Mouse (Mus musculus): Measurements from ENCODE around the gene Sdk1. TPM values are rescaled to one million over a fixed set of nuclear protein-coding genes. Genes with fewer than 3 reads are reported as not detected.

The Sdk1 gene
- total RNA-seq, 2 experiments from 2014 or later = 2.7 to 3.8 TPM

- no peak for DNase-seq
- intact Hi-C loops (cut with DNase I; ENCODE audit: low total_unique reads) = no loop called here
Observed at GRCm38 (mm10) chr5:141940636-141941035, 699.3 kb downstream of the Sdk1 start.

DNA sequence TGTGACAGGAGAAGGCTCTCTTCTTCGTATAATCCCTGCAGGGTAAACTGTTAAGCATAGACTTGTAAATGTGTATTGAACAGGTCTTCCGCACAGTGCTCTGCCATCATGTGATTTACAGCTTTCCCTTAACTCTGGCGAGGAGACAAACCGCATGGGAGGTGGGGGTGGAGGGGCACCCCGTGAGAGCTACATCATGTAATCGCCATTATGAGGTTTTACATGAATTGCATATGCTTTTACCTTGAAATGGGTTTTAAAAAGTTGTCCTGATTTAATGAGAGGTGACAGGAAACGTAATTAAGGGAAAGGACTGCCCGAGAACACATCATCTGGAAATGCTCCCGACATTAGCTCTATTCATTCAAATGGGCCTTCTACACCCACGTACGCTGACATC, 709.5 kb downstream of the Sdk1 start:
- intact Hi-C loops (cut with DNase I; ENCODE audit: low total_unique reads) = no loop called here
- no peak for DNase-seq

DNA sequence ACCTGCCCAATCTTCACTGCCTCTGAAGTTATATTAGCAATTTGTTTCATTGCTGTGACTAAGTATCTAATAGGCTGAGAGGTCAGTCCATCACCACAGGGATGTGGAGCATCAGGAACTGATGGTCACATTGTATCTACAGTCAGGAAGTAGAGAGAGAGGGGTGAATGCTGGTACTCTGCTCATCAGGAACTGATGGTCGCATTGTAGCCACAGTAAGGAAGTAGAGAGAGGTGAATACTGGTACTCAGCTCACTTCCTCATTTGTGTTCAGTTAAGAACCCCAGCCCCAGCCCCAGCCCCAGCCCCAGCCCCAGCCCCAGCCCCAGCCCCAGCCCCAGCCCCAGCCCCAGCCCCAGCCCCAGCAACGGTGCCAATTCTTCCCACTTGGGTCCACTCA, 711.0 kb downstream of the Sdk1 start:
- no peak for DNase-seq
- intact Hi-C loops (cut with DNase I; ENCODE audit: low total_unique reads) = no loop called here

- DNase-seq = no peak
- intact Hi-C loops (cut with DNase I; ENCODE audit: low total_unique reads) = no loop called here
Observed at GRCm38 (mm10) chr5:141952708-141953490, 711.6 kb downstream of the Sdk1 start.

DNA sequence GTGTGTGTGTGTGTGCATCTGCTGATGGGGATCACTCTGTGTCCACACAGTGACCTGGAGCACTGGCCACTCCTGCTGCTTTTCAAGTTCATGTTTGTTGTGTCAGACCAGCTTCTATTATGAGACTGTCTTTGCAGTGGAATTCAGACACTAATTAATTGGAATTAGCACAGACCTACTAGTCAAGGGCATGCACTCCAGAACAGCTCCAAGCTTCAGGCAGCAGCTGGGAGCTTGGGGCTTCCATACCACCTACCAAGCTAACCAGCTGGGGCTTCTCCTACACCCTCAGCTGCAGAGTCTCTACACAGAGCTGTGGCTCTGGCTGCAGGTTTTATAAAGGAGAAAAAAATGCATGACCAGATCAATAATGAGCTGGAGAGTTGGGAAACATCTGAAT, 729.8 kb downstream of the Sdk1 start:
- intact Hi-C loops (cut with DNase I; ENCODE audit: low total_unique reads) = no loop called here
- DNase-seq = no peak

- DNase-seq = no peak
- intact Hi-C loops (cut with DNase I; ENCODE audit: low total_unique reads) = no loop called here
Observed at GRCm38 (mm10) chr5:141979511-141979910, 738.2 kb downstream of the Sdk1 start.

DNA sequence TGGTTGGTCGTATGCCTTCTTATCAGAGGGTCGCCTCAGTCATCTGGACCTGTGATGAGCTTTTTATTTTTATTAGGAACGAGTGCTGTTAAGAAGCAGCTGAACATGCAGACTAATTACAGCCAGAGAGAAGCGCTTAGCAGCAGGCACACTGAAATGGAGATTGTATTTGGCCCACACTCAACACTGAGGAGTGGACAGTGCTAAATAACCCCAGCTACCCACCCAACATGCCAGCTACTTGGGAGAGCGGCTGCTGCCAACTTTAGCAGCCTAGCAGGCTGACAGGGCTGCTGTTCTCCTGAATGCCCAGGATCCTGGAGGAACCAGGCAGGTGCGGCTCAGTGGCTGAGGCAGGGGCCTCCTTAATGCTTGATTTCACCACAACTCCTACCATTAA, 739.5 kb downstream of the Sdk1 start:
- DNase-seq = no peak
- intact Hi-C loops (cut with DNase I; ENCODE audit: low total_unique reads) = no loop called here

DNA sequence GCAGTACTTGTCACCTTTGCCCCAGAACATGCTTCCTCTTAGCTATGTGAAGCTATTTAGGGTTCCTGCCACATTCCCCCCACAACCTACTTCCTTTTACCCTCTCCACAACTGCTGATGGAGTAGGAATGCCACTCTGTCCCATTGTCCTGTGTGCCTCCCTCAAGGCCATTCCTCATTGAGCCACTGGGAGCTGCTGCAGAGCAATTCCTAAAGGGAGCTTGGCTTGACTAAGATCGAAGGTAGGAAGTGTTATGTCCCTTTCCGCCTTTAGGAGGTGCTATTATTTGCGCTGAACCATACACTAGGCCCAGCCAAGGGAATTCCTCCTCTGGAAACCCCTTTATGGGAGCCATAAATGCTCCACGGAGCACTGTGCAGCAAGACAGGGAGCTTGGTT, 743.0 kb downstream of the Sdk1 start:
- intact Hi-C loops (cut with DNase I; ENCODE audit: low total_unique reads) = loop anchor here (2.0 kb wide), 1 partner anchor 334 kb away; no protein-coding TSS in a partner anchor
- DNase-seq = no peak

GRCm38 (mm10) chr5:141985003-141985402, 743.7 kb downstream of the Sdk1 start:
- intact Hi-C loops (cut with DNase I; ENCODE audit: low total_unique reads) = loop anchor here (2.0 kb wide), 1 partner anchor 334 kb away; no protein-coding TSS in a partner anchor
- DNase-seq = peak; percentile 77

- DNase-seq = no peak
- intact Hi-C loops (cut with DNase I; ENCODE audit: low total_unique reads) = loop anchor here (2.0 kb wide), 1 partner anchor 333 kb away; no protein-coding TSS in a partner anchor
Observed at GRCm38 (mm10) chr5:141985551-141985950, 744.3 kb downstream of the Sdk1 start.

DNA sequence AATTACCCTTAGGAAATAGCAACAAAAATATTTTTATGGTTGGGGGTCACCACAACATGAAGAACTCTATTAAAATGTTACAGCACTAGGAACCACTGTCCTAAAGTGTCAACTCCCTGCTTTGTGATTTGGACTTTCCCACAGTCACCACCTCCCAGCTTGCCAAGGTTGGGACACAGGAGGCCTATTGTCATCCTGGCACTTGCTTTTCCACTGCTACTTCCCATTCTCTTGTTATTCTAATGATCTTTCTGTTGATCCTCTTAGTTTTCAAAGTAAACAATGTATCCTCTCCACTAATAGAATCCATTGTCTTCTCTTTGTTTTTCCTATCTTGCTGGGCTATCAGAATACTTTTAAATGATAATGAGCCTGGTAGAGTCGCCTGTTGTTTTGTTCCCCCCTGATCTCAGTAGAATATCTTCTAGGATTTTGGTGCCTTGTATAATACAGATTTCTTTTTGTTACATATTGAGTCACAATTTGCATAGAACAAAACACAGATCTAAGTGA, 746.1 kb downstream of the Sdk1 start:
- intact Hi-C loops (cut with DNase I; ENCODE audit: low total_unique reads) = no loop called here
- DNase-seq = no peak

DNA sequence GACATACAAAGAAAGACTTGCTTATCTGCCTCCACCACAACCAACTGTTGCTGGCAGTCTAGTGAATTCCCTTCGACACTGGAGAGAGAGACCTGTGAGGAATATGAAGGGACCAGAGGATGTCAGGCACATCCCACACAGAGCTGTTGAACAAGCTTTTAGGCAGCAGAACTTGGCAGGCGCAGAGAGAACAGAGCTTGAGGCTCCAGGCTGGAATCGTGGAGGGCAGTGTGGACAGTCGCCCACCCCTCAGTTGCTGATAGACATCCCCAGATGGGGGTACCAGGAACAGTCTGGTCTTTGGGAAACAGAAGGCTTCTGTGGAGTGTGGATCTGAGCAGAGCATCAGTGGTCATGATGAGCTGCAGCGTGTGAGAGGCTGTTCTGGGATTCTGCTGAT, 747.4 kb downstream of the Sdk1 start:
- DNase-seq = no peak
- intact Hi-C loops (cut with DNase I; ENCODE audit: low total_unique reads) = no loop called here

GRCm38 (mm10) chr5:141994192-141994591, 752.9 kb downstream of the Sdk1 start:
- intact Hi-C loops (cut with DNase I; ENCODE audit: low total_unique reads) = no loop called here
- DNase-seq = no peak

GRCm38 (mm10) chr5:142000247-142000646, 759.0 kb downstream of the Sdk1 start:
- no peak for DNase-seq
- intact Hi-C loops (cut with DNase I; ENCODE audit: low total_unique reads) = no loop called here

GRCm38 (mm10) chr5:142001131-142001530, 759.8 kb downstream of the Sdk1 start:
- DNase-seq = no peak
- intact Hi-C loops (cut with DNase I; ENCODE audit: low total_unique reads) = no loop called here

GRCm38 (mm10) chr5:142001973-142002372, 760.7 kb downstream of the Sdk1 start:
- no peak for DNase-seq
- intact Hi-C loops (cut with DNase I; ENCODE audit: low total_unique reads) = no loop called here

DNA sequence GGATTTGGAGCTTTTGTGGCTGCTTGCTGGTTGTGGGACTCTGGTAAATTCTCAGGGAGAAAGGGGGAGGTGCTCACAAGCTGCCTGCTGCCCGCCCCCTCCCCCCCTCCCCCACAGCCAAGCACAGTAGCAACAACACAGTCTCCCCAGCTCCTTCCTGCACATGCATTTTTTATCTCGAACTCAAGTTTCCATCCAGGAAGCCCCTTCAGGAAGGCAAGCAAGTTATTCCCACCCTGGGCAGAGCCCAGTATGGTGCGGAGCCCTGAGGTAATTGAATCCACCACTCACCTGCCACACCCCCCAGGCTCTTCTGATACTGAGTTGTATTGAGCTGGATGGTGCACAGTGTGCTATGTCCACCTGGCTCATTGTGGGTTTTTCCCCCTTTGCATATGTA, 768.9 kb downstream of the Sdk1 start:
- DNase-seq = no peak
- intact Hi-C loops (cut with DNase I; ENCODE audit: low total_unique reads) = no loop called here

GRCm38 (mm10) chr5:142017001-142017400, 775.7 kb downstream of the Sdk1 start:
- intact Hi-C loops (cut with DNase I; ENCODE audit: low total_unique reads) = no loop called here
- DNase-seq = no peak

DNA sequence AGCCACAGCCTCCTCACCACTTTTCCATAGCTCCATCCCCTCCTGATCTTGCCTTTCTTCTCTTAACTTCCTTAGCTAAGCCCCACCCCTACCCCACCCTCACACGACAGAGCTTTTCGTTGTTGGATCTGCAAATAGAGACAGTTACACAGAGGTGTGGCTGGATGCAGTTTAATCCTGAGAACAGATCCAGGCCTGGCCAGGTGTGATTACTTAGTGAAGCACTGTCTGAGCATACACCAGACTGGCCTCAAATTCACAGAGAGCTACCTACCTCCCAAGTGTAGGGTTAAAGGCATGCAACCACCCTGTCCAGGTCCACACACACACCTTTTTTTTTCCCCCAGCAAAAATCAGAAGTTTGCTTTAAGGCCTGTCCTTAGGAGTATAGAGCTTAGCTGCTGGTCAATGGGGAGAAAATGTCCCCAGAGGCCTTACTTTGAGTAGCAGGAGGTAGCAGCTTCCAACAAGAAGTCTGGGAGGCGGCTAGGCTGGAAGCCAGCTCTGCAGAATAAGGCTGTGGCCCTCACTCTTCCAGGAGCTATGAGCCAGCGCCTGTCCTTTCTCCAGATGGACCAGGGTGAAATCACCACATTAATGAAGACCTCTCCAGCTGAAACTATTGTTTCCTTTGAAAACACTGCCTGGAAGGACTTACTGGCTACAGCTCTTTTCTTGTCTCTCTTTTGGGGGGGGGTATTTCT, 781.7 kb downstream of the Sdk1 start:
- peak; percentile 28 for DNase-seq
- intact Hi-C loops (cut with DNase I; ENCODE audit: low total_unique reads) = no loop called here

- DNase-seq = peak; percentile 14
- intact Hi-C loops (cut with DNase I; ENCODE audit: low total_unique reads) = no loop called here
Observed at GRCm38 (mm10) chr5:142024448-142024847, 783.2 kb downstream of the Sdk1 start.

DNA sequence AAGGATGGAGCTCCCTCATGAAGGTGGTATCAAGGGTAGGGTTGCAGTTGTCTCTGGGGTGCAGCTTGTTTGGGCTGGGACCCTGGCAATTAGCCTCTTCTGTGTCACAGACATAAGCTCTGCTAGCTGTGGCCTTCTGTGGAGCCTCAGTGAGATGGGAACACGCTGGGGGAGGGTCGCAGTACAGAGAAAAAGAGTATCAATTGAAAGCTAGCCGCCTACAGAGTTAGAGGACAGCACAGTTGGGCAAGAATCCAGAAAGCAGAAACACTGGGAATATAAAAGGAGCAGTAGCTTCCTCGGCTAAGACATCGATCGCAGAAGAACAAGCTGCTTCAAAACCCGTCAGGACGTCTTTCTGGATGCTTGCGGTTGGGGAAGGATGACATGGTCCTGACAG, 795.2 kb downstream of the Sdk1 start:
- intact Hi-C loops (cut with DNase I; ENCODE audit: low total_unique reads) = no loop called here
- no peak for DNase-seq
